Comparison of ENCODE assay signal across 15 mouse cellular contexts in genomic region chr14:61950004-61950403, GRCm38 (mm10).
DNase-seq lines count a peak whose midpoint lies in the region; ATAC-seq and TF ChIP-seq lines count a peak whose summit lies in the region.
"Had no signal": no experiment of that assay in that cellular context is flagged by ENCODE, and none has a peak within 500 bp of the region (broad histone marks: within the 10 kb centered on the region; RNA-seq: fewer than 3 reads in every experiment).

No protein-coding gene starts in this region.

- no peaks in the 10 kb centered on the region for H3K27me3 ChIP-seq in kidney, embryonic 15.5 days
- no peaks in the 10 kb centered on the region for H3K27me3 ChIP-seq in limb, embryonic 13.5 days
- H3K27me3 ChIP-seq in forebrain, embryonic 13.5 days = no peaks in the 10 kb centered on the region
- H3K27me3 ChIP-seq in midbrain, postnatal 0 days (ENCODE audit: insufficient read depth, low read length) = no peaks in the 10 kb centered on the region

- no peak overlapping the region for H3K9ac ChIP-seq in kidney, embryonic 15.5 days
- no peak overlapping the region for H3K9ac ChIP-seq in limb, embryonic 13.5 days
- no peak overlapping the region for H3K9ac ChIP-seq in forebrain, embryonic 13.5 days
- no peak overlapping the region for H3K9ac ChIP-seq in midbrain, postnatal 0 days (replicated peaks; ENCODE audit: low read length, poor library complexity, severe bottlenecking)
- H3K9ac ChIP-seq: forebrain, postnatal 0 days; liver, embryonic 14.5 days had no signal

- no peak for ATAC-seq in kidney, embryonic 15.5 days (replicated peaks; ENCODE audit: low FRiP score)
- ATAC-seq in limb, embryonic 13.5 days (ENCODE audit: low FRiP score, low read depth) = no peak
- ATAC-seq in forebrain, embryonic 13.5 days = no peak
- ATAC-seq in midbrain, postnatal 0 days (ENCODE audit: low FRiP score) = no peak
- ATAC-seq: CD4-positive, CD25-positive, alpha-beta regulatory T cell, adult 4 months; forebrain, postnatal 0 days had no signal

- no peak overlapping the region for H3K4me2 ChIP-seq in kidney, embryonic 15.5 days
- 0 out of 2 replicates have a peak overlapping the region, but pooled peaks have one; percentile 14 for H3K4me2 ChIP-seq in limb, embryonic 13.5 days (replicated peaks)
- no peak overlapping the region for H3K4me2 ChIP-seq in forebrain, embryonic 13.5 days
- H3K4me2 ChIP-seq in midbrain, postnatal 0 days (ENCODE audit: low read depth, low read length, poor library complexity, severe bottlenecking) = no peak overlapping the region

- no peaks in the 10 kb centered on the region for H3K9me3 ChIP-seq in kidney, embryonic 15.5 days (replicated peaks)
- no peaks in the 10 kb centered on the region for H3K9me3 ChIP-seq in limb, embryonic 13.5 days
- no peaks in the 10 kb centered on the region for H3K9me3 ChIP-seq in forebrain, embryonic 13.5 days (replicated peaks)
- H3K9me3 ChIP-seq in midbrain, postnatal 0 days (ENCODE audit: low read length) = no peaks in the 10 kb centered on the region

- WGBS in kidney, embryonic 15.5 days = 32% methylated on average over 3 of the region's 3 CpGs
- 19% methylated on average over 3 of the region's 3 CpGs for WGBS in limb, embryonic 13.5 days
- WGBS in forebrain, embryonic 13.5 days = 68% methylated on average over 3 of the region's 3 CpGs
- WGBS in midbrain, postnatal 0 days = 58% methylated on average over 3 of the region's 3 CpGs

- no peak overlapping the region for H3K4me3 ChIP-seq in kidney, embryonic 15.5 days (replicated peaks)
- no peak overlapping the region for H3K4me3 ChIP-seq in limb, embryonic 13.5 days
- no peak overlapping the region for H3K4me3 ChIP-seq in forebrain, embryonic 13.5 days
- no peak overlapping the region for H3K4me3 ChIP-seq in midbrain, postnatal 0 days (ENCODE audit: low read depth, low read length)

- TF ChIP-seq CTCF in brain, embryonic 14.5 days (IDR thresholded peaks at IDR 0.05; ENCODE audit: borderline replicate concordance, extremely low read depth, insufficient read depth, insufficient read length) = no peak
- TF ChIP-seq CTCF in midbrain, postnatal 0 days (IDR thresholded peaks at IDR 0.05) = no peak

- TF ChIP-seq POLR2A in brain, embryonic 14.5 days (IDR thresholded peaks at IDR 0.05; ENCODE audit: borderline replicate concordance, extremely low read depth, insufficient read depth, insufficient read length, poor library complexity, severe bottlenecking) = no peak

- H3K27ac ChIP-seq in kidney, embryonic 15.5 days = peak overlapping the region; percentile 15; the same call in 1 of the 2 replicates
- peak overlapping the region; percentile 77 for H3K27ac ChIP-seq in limb, embryonic 13.5 days
- H3K27ac ChIP-seq in forebrain, embryonic 13.5 days = no peak overlapping the region
- no peak overlapping the region for H3K27ac ChIP-seq in midbrain, postnatal 0 days (ENCODE audit: low read depth, low read length)
- H3K27ac ChIP-seq: liver, embryonic 14.5 days had no signal

- no peaks in the 10 kb centered on the region for H3K36me3 ChIP-seq in kidney, embryonic 15.5 days
- no peaks in the 10 kb centered on the region for H3K36me3 ChIP-seq in limb, embryonic 13.5 days
- H3K36me3 ChIP-seq in forebrain, embryonic 13.5 days (ENCODE audit: poor library complexity, severe bottlenecking) = no peaks in the 10 kb centered on the region
- H3K36me3 ChIP-seq in midbrain, postnatal 0 days (ENCODE audit: insufficient read depth, low read length) = no peaks in the 10 kb centered on the region

- DNase-seq in kidney, adult 9 months = no peak
- peak; percentile 51 for DNase-seq in 416B (ENCODE audit: low read depth)
- DNase-seq in brain, embryonic 14.5 days (ENCODE audit: low read depth) = peak; percentile 31
- DNase-seq in layer of hippocampus, postnatal 10 days (ENCODE audit: low spot score in 2 of 2) = no peak
- DNase-seq in midbrain, postnatal 0 days (ENCODE audit: low spot score) = no peak
- DNase-seq: cerebellum, adult 9-10 months; forebrain, postnatal 0 days; gastrocnemius, postnatal 10 days; kidney, adult 18-20 months; thymus, postnatal 36 days had no signal

- peaks cover 20% of the 10 kb centered on the region for H3K4me1 ChIP-seq in kidney, embryonic 15.5 days
- peaks cover 39% of the 10 kb centered on the region for H3K4me1 ChIP-seq in limb, embryonic 13.5 days
- peaks cover 16% of the 10 kb centered on the region for H3K4me1 ChIP-seq in forebrain, embryonic 13.5 days
- H3K4me1 ChIP-seq in midbrain, postnatal 0 days (ENCODE audit: insufficient read depth, low read length) = peaks cover 3% of the 10 kb centered on the region

Comparison
In these comparisons a context has a peak if more than half of its experiments do, and no peak if none do; other contexts are left out.
1. H3K27ac ChIP-seq: peak in kidney, embryonic 15.5 days (single experiment) and limb, embryonic 13.5 days (single experiment); none in forebrain, embryonic 13.5 days (single experiment) and midbrain, postnatal 0 days (single experiment).
2. DNase-seq: peak in 416B (single experiment) and brain, embryonic 14.5 days (single experiment); none in kidney, adult 9 months (single experiment), layer of hippocampus, postnatal 10 days (0 of 2) and midbrain, postnatal 0 days (single experiment).